Mouse (Mus musculus) lung, embryonic 14.5 days (tissue): ENCODE results near the gene Hoxa6. TPM values are rescaled to one million over a fixed set of nuclear protein-coding genes. Genes with fewer than 3 reads are reported as not detected.
A peak's percentile ranks its signal among the peaks of the same experiment; 100 is the strongest.

Experiments used
- ATAC-seq: fragments of 200-750 bp; cut with Nextera tagmentation; 2 replicates; pipeline ENCODE4 v1.8.0; 2017; ENCODE audit warnings: mild to moderate bottlenecking, moderate TSS enrichment, moderate library complexity; ENCODE audit not compliant: insufficient read depth
- DNase-seq: peaks from one replicate; pipeline ENCODE4 v3.0.0-alpha.2; 2015
- H3K27ac ChIP-seq: fragments of 300-500 bp; sonication (generic); 2 replicates; pipeline ENCODE4 v1.5.1; 2014; ENCODE audit warnings: low read depth, mild to moderate bottlenecking, moderate library complexity
- H3K27me3 ChIP-seq: fragments of 300-500 bp; sonication (generic); 2 replicates; pipeline ENCODE4 v1.6.1; 2014; ENCODE audit warnings: low read length, control low read depth; ENCODE audit not compliant: insufficient read depth
- H3K36me3 ChIP-seq: fragments of 300-500 bp; sonication (generic); 2 replicates; pipeline ENCODE4 v1.6.1; 2014; ENCODE audit warnings: control low read depth; ENCODE audit not compliant: insufficient read depth
- H3K4me1 ChIP-seq: fragments of 300-500 bp; sonication (generic); 2 replicates; pipeline ENCODE4 v1.6.1; 2014; ENCODE audit warnings: antibody characterized with exemption, control low read depth; ENCODE audit not compliant: insufficient read depth
- H3K4me2 ChIP-seq: fragments of 300-500 bp; sonication (generic); 2 replicates; pipeline ENCODE4 v1.6.1; 2014; ENCODE audit warnings: mild to moderate bottlenecking
- H3K4me3 ChIP-seq: fragments of 300-500 bp; sonication (generic); 2 replicates; pipeline ENCODE4 v1.5.1; 2014; ENCODE audit warnings: low read depth, low read length
- H3K9ac ChIP-seq: fragments of 300-500 bp; sonication (generic); 2 replicates; pipeline ENCODE4 v1.6.1; 2014
- H3K9me3 ChIP-seq: fragments of 300-500 bp; sonication (generic); 2 replicates; pipeline ENCODE4 v1.6.1; 2016; ENCODE audit warnings: low read depth, low read length, control low read depth
- CTCF ChIP-seq: IDR thresholded peaks from 2 replicates; pipeline ENCODE4 v1.5.1; 2016; ENCODE audit warnings: antibody characterized with exemption, low read depth
- WGBS: fragments of 180-500 bp; shearing (Covaris S2); extraction: QIAGEN DNeasy Blood & Tissue Kit; methylation state at CpG from one replicate; pipeline ENCODE4 v1.1.7; 2014; 5-methylcytosine and 5-hydroxymethylcytosine counted together
- polyA plus RNA-seq: library from polyadenylated mRNA; unstranded; fragments of >200 nt; fragmentation: Nextera tagmentation; extraction: Ambion mirVana; gene quantifications from 2 replicates; pipeline ENCODE4 v1.2.1, GENCODE M21; 2014

Gene Hoxa6
- polyA plus RNA-seq, 1 experiment from 2014 or later: 5.1 TPM

DNA sequence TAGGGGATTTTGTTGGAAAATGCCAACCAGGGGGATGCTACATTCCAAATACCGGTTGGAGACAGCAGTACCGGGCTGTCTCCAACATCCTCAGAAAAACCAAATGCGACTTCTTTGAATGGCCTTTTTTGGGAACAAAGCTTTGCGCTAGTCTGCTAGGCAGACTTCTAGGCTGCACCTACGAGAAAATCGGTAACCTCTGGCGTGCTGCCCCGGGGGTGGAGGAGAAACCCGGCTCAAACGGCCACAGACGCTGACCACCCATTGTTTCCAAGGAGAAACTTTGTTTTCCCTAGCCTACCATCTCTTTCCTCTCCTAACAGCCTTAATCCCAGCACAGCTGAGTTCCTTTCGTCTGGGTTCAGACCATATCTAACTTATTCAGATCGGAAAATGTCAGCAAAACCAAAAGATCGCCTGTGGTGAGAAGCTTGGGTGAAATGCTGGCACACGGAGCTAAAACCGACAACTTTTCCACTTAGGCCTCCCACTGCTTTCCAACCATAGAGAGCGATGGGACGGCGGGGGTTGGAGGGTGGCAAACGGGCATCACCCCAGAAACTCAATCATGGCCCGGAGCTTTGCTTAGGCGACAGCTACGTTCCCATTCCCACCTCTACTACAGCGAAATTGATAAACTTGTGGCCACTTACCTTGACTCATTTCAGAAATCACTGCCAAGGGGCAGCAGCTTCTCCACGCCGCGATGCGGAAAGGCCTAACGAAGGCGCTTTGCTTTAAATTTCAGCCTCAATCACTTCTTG, 31.3 kb upstream of the Hoxa6 start:
- Histone ChIP-seq H3K4me2 (peak overlapping the region; percentile 45), H3K36me3 (no peaks in the 10 kb centered on the region), H3K9ac (no peak overlapping the region), H3K4me3 (peak overlapping the region; percentile 19), H3K27ac (no peak overlapping the region), H3K27me3 (peaks cover 99% of the 10 kb centered on the region), H3K4me1 (no peaks in the 10 kb centered on the region), H3K9me3 (no peaks in the 10 kb centered on the region)
- ATAC-seq (no peak), DNase-seq (no peak)
- TF ChIP-seq CTCF: no peak
- 2% methylated on average over 30 of the region's 30 CpGs for WGBS

DNA sequence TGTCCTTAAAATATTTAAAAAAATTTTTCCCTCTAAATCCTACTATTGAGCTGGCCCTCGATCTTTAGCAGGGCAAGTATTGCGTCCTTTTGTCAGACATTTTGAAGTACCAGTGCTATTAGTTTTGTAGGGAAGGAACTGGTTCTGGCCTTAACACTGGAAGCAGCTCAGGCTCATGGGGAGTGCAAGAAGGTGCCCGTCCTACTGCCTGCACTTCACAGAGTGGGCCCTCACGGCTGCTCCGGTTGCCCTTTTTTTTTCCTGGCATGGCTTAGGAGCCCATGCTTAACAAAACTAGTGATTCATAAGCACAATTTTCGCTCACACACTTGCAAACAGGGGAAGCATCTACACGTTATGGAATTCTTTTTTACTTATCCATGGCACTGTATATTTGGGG, 30.5 kb upstream of the Hoxa6 start:
- Histone ChIP-seq H3K4me2 (no peak overlapping the region), H3K4me1 (no peaks in the 10 kb centered on the region), H3K36me3 (no peaks in the 10 kb centered on the region), H3K9me3 (no peaks in the 10 kb centered on the region), H3K27me3 (peaks cover 99% of the 10 kb centered on the region), H3K4me3 (no peak overlapping the region), H3K9ac (no peak overlapping the region), H3K27ac (no peak overlapping the region)
- DNase-seq: no peak
- ATAC-seq: no peak
- 1% methylated on average over 7 of the region's 7 CpGs for WGBS
- TF ChIP-seq CTCF: no peak

DNA sequence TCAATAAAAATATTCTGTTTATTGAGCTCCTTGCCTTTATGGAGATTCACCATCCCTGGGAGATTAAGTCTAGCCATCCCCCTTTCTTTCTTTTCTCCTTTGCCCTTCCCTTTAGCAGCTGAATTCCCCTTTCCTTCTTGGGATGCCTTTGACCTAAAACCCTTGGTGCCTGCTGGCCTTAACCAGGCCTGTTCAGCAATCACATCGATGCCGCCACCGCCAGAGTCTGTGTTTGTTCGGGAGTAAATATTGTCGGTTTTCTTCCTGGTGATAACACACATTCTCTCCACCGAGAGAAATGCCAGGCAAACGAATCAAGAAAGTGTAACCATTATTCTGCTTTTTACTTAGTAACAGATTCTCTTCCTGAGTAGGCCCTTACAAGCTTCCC, 29.6 kb upstream of the Hoxa6 start:
- H3K4me1 ChIP-seq: no peaks in the 10 kb centered on the region
- ATAC-seq (no peak), DNase-seq (no peak)
- H3K27me3 ChIP-seq: peaks cover 99% of the 10 kb centered on the region
- no peak overlapping the region for H3K27ac ChIP-seq
- H3K4me3 ChIP-seq: no peak overlapping the region
- WGBS: 2% methylated on average over 7 of the region's 7 CpGs
- no peak overlapping the region for H3K9ac ChIP-seq
- H3K9me3 ChIP-seq: no peaks in the 10 kb centered on the region
- no peaks in the 10 kb centered on the region for H3K36me3 ChIP-seq
- H3K4me2 ChIP-seq: no peak overlapping the region
- TF ChIP-seq CTCF: no peak

- Histone ChIP-seq H3K4me3 (no peak overlapping the region), H3K9ac (no peak overlapping the region), H3K4me2 (no peak overlapping the region), H3K9me3 (no peaks in the 10 kb centered on the region), H3K4me1 (no peaks in the 10 kb centered on the region), H3K36me3 (no peaks in the 10 kb centered on the region), H3K27ac (no peak overlapping the region), H3K27me3 (peaks cover 99% of the 10 kb centered on the region)
- 12% methylated on average over 10 of the region's 10 CpGs for WGBS
- no peak for TF ChIP-seq CTCF
- no peak for DNase-seq
- ATAC-seq: no peak
Observed at GRCm38 (mm10) chr6:52237346-52238154, 29.0 kb upstream of the Hoxa6 start.

DNA sequence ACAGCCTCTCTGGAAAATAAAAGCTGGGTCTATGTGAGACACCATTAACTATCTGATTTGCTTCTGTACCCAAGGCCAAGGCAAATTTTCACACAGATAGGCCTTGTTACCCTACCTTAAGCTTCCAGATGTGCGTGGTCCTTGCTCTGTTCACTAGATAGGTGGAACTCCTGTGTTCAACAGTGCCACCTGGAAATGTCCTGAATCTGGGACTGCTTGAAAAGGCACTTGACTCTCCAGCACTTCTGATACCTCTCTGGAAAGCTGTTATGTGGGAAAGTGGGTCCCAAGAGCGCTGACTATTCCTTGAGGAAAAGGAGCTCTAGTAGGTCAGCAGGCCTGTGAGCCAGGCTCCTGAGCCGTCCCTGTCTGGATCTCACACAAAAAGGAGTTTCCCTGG, 28.3 kb upstream of the Hoxa6 start:
- Histone ChIP-seq H3K27me3 (peaks cover 99% of the 10 kb centered on the region), H3K4me3 (no peak overlapping the region), H3K9me3 (no peaks in the 10 kb centered on the region), H3K4me1 (no peaks in the 10 kb centered on the region), H3K36me3 (no peaks in the 10 kb centered on the region), H3K4me2 (no peak overlapping the region), H3K9ac (no peak overlapping the region), H3K27ac (no peak overlapping the region)
- DNase-seq: no peak
- WGBS: 6% methylated on average over 3 of the region's 3 CpGs
- no peak for ATAC-seq
- no peak for TF ChIP-seq CTCF

DNA sequence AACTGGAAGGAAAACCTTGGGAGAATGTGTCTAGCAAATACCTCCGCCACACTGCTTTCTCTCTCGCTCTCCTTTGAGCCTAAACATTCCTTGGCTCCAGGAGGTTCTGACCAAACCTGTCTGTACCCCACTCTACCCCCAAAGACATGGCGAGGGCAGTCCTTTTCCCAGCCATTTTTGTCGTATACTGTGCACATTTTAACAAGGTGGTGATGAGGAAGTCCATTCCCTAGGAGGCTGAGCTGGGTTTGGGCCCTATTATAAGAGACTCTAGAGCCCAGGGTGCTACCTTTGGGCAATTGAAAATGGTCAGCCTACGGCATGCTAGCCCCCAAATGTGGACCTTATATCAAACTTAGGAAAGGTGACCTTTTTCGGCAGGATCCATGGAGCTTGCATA, 27.3 kb upstream of the Hoxa6 start:
- Histone ChIP-seq H3K4me3 (no peak overlapping the region), H3K9me3 (no peaks in the 10 kb centered on the region), H3K9ac (no peak overlapping the region), H3K27ac (no peak overlapping the region), H3K4me2 (no peak overlapping the region), H3K27me3 (peaks cover 98% of the 10 kb centered on the region), H3K4me1 (no peaks in the 10 kb centered on the region), H3K36me3 (no peaks in the 10 kb centered on the region)
- DNase-seq (no peak), ATAC-seq (no peak)
- no peak for TF ChIP-seq CTCF
- WGBS: 16% methylated on average over 6 of the region's 6 CpGs

GRCm38 (mm10) chr6:52235267-52235666, 26.7 kb upstream of the Hoxa6 start:
- no peak for TF ChIP-seq CTCF
- Histone ChIP-seq H3K27me3 (peaks cover 98% of the 10 kb centered on the region), H3K4me3 (no peak overlapping the region), H3K9ac (no peak overlapping the region), H3K9me3 (no peaks in the 10 kb centered on the region), H3K36me3 (no peaks in the 10 kb centered on the region), H3K4me2 (no peak overlapping the region), H3K4me1 (no peaks in the 10 kb centered on the region), H3K27ac (no peak overlapping the region)
- DNase-seq (no peak), ATAC-seq (no peak)
- WGBS: 31% methylated on average over 9 of the region's 9 CpGs
